Mouse (Mus musculus) bone marrow macrophage, adult 2 months (primary cell): ENCODE data around the gene Bbs12.

ENCODE experiments used
- CTCF ChIP-seq: IDR thresholded peaks from 2 replicates; pipeline ENCODE4 v1.5.1; 2012; ENCODE audit warnings: low read depth, mild to moderate bottlenecking, low read length, moderate library complexity
- POLR2A ChIP-seq: IDR thresholded peaks from 2 replicates; pipeline ENCODE4 v1.6.1; 2012; ENCODE audit warnings: mild to moderate bottlenecking, low read depth, low read length, borderline replicate concordance

GRCm38 (mm10) chr3:37282299-37282922 lies 29.9 kb upstream of the Bbs12 start:
- TF ChIP-seq POLR2A (no peak), CTCF (no peak)
